Mouse (Mus musculus) lung, embryonic 15.5 days (tissue): ENCODE measurements around the gene C1ql1. TPM values are rescaled to one million over a fixed set of nuclear protein-coding genes. Genes with fewer than 3 reads are reported as not detected.
A peak's percentile ranks its signal among the peaks of the same experiment; 100 is the strongest.

Experiments used
- ATAC-seq: fragments of 200-750 bp; cut with Nextera tagmentation; 2 replicates; pipeline ENCODE4 v1.8.0; 2017; ENCODE audit warnings: moderate number of reproducible peaks, borderline replicate concordance; ENCODE audit not compliant: low FRiP score, low TSS enrichment; ENCODE audit errors: extremely low read depth
- H3K27ac ChIP-seq: fragments of 300-500 bp; sonication (generic); 2 replicates; pipeline ENCODE4 v1.5.1; 2015; ENCODE audit warnings: moderate library complexity, mild to moderate bottlenecking, inconsistent platforms
- H3K27me3 ChIP-seq: fragments of 300-500 bp; sonication (generic); 2 replicates; pipeline ENCODE4 v1.6.1; 2015; ENCODE audit warnings: inconsistent platforms
- H3K36me3 ChIP-seq: fragments of 300-500 bp; sonication (generic); 2 replicates; pipeline ENCODE4 v1.6.1; 2015; ENCODE audit warnings: inconsistent platforms
- H3K4me1 ChIP-seq: fragments of 300-500 bp; sonication (generic); 2 replicates; pipeline ENCODE4 v1.6.1; 2015; ENCODE audit warnings: inconsistent platforms
- H3K4me2 ChIP-seq: fragments of 300-500 bp; sonication (generic); 2 replicates; pipeline ENCODE4 v1.6.1; 2015; ENCODE audit warnings: inconsistent platforms, mild to moderate bottlenecking, moderate library complexity
- H3K4me3 ChIP-seq: fragments of 300-500 bp; sonication (generic); 2 replicates; pipeline ENCODE4 v1.5.1; 2015; ENCODE audit warnings: mild to moderate bottlenecking, inconsistent platforms
- H3K9ac ChIP-seq: fragments of 300-500 bp; sonication (generic); 2 replicates; pipeline ENCODE4 v1.6.1; 2015; ENCODE audit warnings: inconsistent platforms
- H3K9me3 ChIP-seq: fragments of 300-500 bp; sonication (generic); 2 replicates; pipeline ENCODE4 v1.6.1; 2016; ENCODE audit warnings: inconsistent platforms
- WGBS: fragments of 180-500 bp; shearing (Covaris S2); methylation state at CpG from one replicate; pipeline ENCODE4 v1.1.7; 2015; 5-methylcytosine and 5-hydroxymethylcytosine counted together
- polyA plus RNA-seq: library from polyadenylated mRNA; unstranded; fragments of >200 nt; fragmentation: Nextera tagmentation; extraction: Ambion mirVana; gene quantifications from 2 replicates; pipeline ENCODE4 v1.2.1, GENCODE M21; 2015

The C1ql1 gene
- polyA plus RNA-seq = 1.4 and 1.8 TPM in 2 replicates

- Histone ChIP-seq H3K4me3 (peak within 1 kb of the TSS; percentile 39), H3K4me2 (peak within 1 kb of the TSS; percentile 87), H3K27me3 (peaks cover 95% of the 10 kb centered on the region), H3K9me3 (no peaks in the 10 kb centered on the region), H3K4me1 (peaks cover 33% of the 10 kb centered on the region), H3K27ac (no peak within 1 kb of the TSS), H3K9ac (peak within 1 kb of the TSS; percentile 42), H3K36me3 (no peaks in the 10 kb centered on the region)
- under 1% methylated on average over 74 of the region's 87 CpGs for WGBS
- ATAC-seq = peak; percentile 92
Observed at GRCm38 (mm10) chr11:102946265-102946991, at the start of gene C1ql1. Gene C1ql1, minus strand, starts transcription at chr11:102946688.

GRCm38 (mm10) chr11:102994952-102995351 lies 48.5 kb upstream of the C1ql1 start:
- no peaks in the 10 kb centered on the region for H3K9me3 ChIP-seq
- ATAC-seq = no peak
- H3K4me3 ChIP-seq = no peak overlapping the region
- no peak overlapping the region for H3K9ac ChIP-seq
- H3K36me3 ChIP-seq = peaks cover 59% of the 10 kb centered on the region
- H3K4me1 ChIP-seq = peaks cover 39% of the 10 kb centered on the region
- H3K27ac ChIP-seq = no peak overlapping the region
- 91% methylated on average over 18 of the region's 18 CpGs for WGBS
- peaks cover 15% of the 10 kb centered on the region; the same call in 1 of the 2 replicates for H3K27me3 ChIP-seq
- H3K4me2 ChIP-seq = no peak overlapping the region

- H3K9ac ChIP-seq = no peak overlapping the region
- no peak overlapping the region for H3K4me2 ChIP-seq
- no peaks in the 10 kb centered on the region for H3K9me3 ChIP-seq
- WGBS = 54% methylated on average over 17 of the region's 17 CpGs
- no peak overlapping the region for H3K4me3 ChIP-seq
- peaks cover 46% of the 10 kb centered on the region for H3K36me3 ChIP-seq
- H3K27ac ChIP-seq = no peak overlapping the region
- H3K27me3 ChIP-seq = peaks cover 29% of the 10 kb centered on the region
- ATAC-seq = no peak
- peaks cover 29% of the 10 kb centered on the region for H3K4me1 ChIP-seq
Observed at GRCm38 (mm10) chr11:102993420-102994029, 47.0 kb upstream of the C1ql1 start.

- WGBS = 8% methylated on average over 5 of the region's 5 CpGs
- Histone ChIP-seq H3K27me3 (peaks cover 35% of the 10 kb centered on the region), H3K9me3 (no peaks in the 10 kb centered on the region), H3K4me3 (no peak overlapping the region), H3K9ac (no peak overlapping the region), H3K4me2 (no peak overlapping the region), H3K36me3 (peaks cover 41% of the 10 kb centered on the region), H3K27ac (no peak overlapping the region), H3K4me1 (peaks cover 24% of the 10 kb centered on the region)
- no peak for ATAC-seq
Observed at GRCm38 (mm10) chr11:102992940-102993339, 46.5 kb upstream of the C1ql1 start.

- Histone ChIP-seq H3K9me3 (no peaks in the 10 kb centered on the region), H3K4me3 (peak overlapping the region; percentile 12; the same call in 1 of the 2 replicates), H3K4me1 (peaks cover 24% of the 10 kb centered on the region), H3K4me2 (peak overlapping the region; percentile 51), H3K36me3 (peaks cover 30% of the 10 kb centered on the region), H3K9ac (peak overlapping the region; percentile 4; the same call in 1 of the 2 replicates), H3K27ac (peak overlapping the region; percentile 45; the same call in 1 of the 2 replicates), H3K27me3 (peaks cover 36% of the 10 kb centered on the region)
- peak; percentile 46; the same call in 1 of the 2 replicates for ATAC-seq
- 0% methylated on average over 16 of the region's 16 CpGs for WGBS
Observed at GRCm38 (mm10) chr11:102991681-102992080, 45.2 kb upstream of the C1ql1 start.

GRCm38 (mm10) chr11:102990152-102990663 lies 43.7 kb upstream of the C1ql1 start:
- H3K27me3 ChIP-seq = peaks cover 36% of the 10 kb centered on the region
- peak overlapping the region; percentile 43 for H3K9ac ChIP-seq
- peaks cover 24% of the 10 kb centered on the region for H3K4me1 ChIP-seq
- no peak overlapping the region for H3K27ac ChIP-seq
- ATAC-seq = no peak
- H3K4me3 ChIP-seq = peak overlapping the region; percentile 44
- H3K4me2 ChIP-seq = peak overlapping the region; percentile 94
- WGBS = 3% methylated on average over 29 of the region's 29 CpGs
- H3K36me3 ChIP-seq = peaks cover 16% of the 10 kb centered on the region
- no peaks in the 10 kb centered on the region for H3K9me3 ChIP-seq

GRCm38 (mm10) chr11:102989641-102990151 lies 43.2 kb upstream of the C1ql1 start:
- no peak for ATAC-seq
- Histone ChIP-seq H3K4me3 (peak overlapping the region; percentile 44), H3K9me3 (no peaks in the 10 kb centered on the region), H3K36me3 (peaks cover 11% of the 10 kb centered on the region), H3K27ac (no peak overlapping the region), H3K9ac (peak overlapping the region; percentile 43), H3K4me1 (peaks cover 24% of the 10 kb centered on the region), H3K27me3 (peaks cover 36% of the 10 kb centered on the region), H3K4me2 (peak overlapping the region; percentile 94)
- WGBS = 8% methylated on average over 28 of the region's 28 CpGs

GRCm38 (mm10) chr11:102985160-102985559 lies 38.7 kb upstream of the C1ql1 start:
- peaks cover 6% of the 10 kb centered on the region for H3K4me1 ChIP-seq
- ATAC-seq = no peak
- no peak overlapping the region for H3K4me3 ChIP-seq
- H3K27ac ChIP-seq = no peak overlapping the region
- no peaks in the 10 kb centered on the region for H3K9me3 ChIP-seq
- H3K27me3 ChIP-seq = peaks cover 23% of the 10 kb centered on the region
- 43% methylated on average over 6 of the region's 6 CpGs for WGBS
- H3K4me2 ChIP-seq = no peak overlapping the region
- H3K36me3 ChIP-seq = no peaks in the 10 kb centered on the region
- H3K9ac ChIP-seq = no peak overlapping the region

- Histone ChIP-seq H3K36me3 (no peaks in the 10 kb centered on the region), H3K4me3 (no peak overlapping the region), H3K27me3 (peaks cover 18% of the 10 kb centered on the region), H3K4me2 (no peak overlapping the region), H3K9ac (no peak overlapping the region), H3K4me1 (peaks cover under 1% of the 10 kb centered on the region), H3K9me3 (no peaks in the 10 kb centered on the region), H3K27ac (no peak overlapping the region)
- ATAC-seq = no peak
- WGBS = 50% methylated on average over 4 of the region's 4 CpGs
Observed at GRCm38 (mm10) chr11:102984615-102985014, 38.1 kb upstream of the C1ql1 start.

- Histone ChIP-seq H3K4me1 (no peaks in the 10 kb centered on the region), H3K9me3 (no peaks in the 10 kb centered on the region), H3K9ac (no peak overlapping the region), H3K4me3 (no peak overlapping the region), H3K27ac (no peak overlapping the region), H3K36me3 (no peaks in the 10 kb centered on the region), H3K27me3 (peaks cover 12% of the 10 kb centered on the region), H3K4me2 (no peak overlapping the region)
- 86% methylated on average over 9 of the region's 9 CpGs for WGBS
- no peak for ATAC-seq
Observed at GRCm38 (mm10) chr11:102984086-102984485, 37.6 kb upstream of the C1ql1 start.

GRCm38 (mm10) chr11:102981151-102981890 lies 34.8 kb upstream of the C1ql1 start:
- 26% methylated on average over 10 of the region's 10 CpGs for WGBS
- Histone ChIP-seq H3K4me3 (no peak overlapping the region), H3K9me3 (no peaks in the 10 kb centered on the region), H3K27ac (no peak overlapping the region), H3K36me3 (no peaks in the 10 kb centered on the region), H3K9ac (no peak overlapping the region), H3K4me1 (peaks cover 7% of the 10 kb centered on the region; the same call in 1 of the 2 replicates), H3K27me3 (no peaks in the 10 kb centered on the region; the same call in 1 of the 2 replicates), H3K4me2 (no peak overlapping the region)
- ATAC-seq = no peak
